Mouse (Mus musculus): ENCODE measurements around the gene Sel1l3. TPM values are rescaled to one million over a fixed set of nuclear protein-coding genes. Genes with fewer than 3 reads are reported as not detected.
A peak's percentile ranks its signal among the peaks of the same experiment; 100 is the strongest.

The Sel1l3 gene
- polyA plus RNA-seq, 1 experiment from 2014 or later = 3.8 TPM

GRCm38 (mm10) chr5:53134003-53134402, 79.7 kb downstream of the Sel1l3 start:
- no peaks in the 10 kb centered on the region for H3K9me3 ChIP-seq
- ATAC-seq = no peak

GRCm38 (mm10) chr5:53124701-53125100, 89.0 kb downstream of the Sel1l3 start:
- H3K27ac ChIP-seq = no peak overlapping the region
- H3K27me3 ChIP-seq = 0 out of 2 replicates have a peak, but pooled peaks cover 15% of the 10 kb centered on the region
- no peaks in the 10 kb centered on the region for H3K36me3 ChIP-seq
- no peak for ATAC-seq
- WGBS = 79% methylated on average over 4 of the region's 4 CpGs
- no peak overlapping the region for H3K4me2 ChIP-seq (replicated peaks)
- no peaks in the 10 kb centered on the region for H3K9me3 ChIP-seq
- H3K4me3 ChIP-seq (replicated peaks) = no peak overlapping the region
- peaks cover 9% of the 10 kb centered on the region; the same call in 1 of the 2 replicates for H3K4me1 ChIP-seq (replicated peaks)
- H3K9ac ChIP-seq (replicated peaks) = no peak overlapping the region

More at GRCm38 (mm10) chr5:53134003-53134402, 79.7 kb downstream of the Sel1l3 start:
- Histone ChIP-seq H3K27me3 (no peaks in the 10 kb centered on the region), H3K9ac (replicated peaks) (no peak overlapping the region), H3K36me3 (0 out of 2 replicates have a peak, but pooled peaks cover 3% of the 10 kb centered on the region), H3K4me3 (replicated peaks) (no peak overlapping the region), H3K4me1 (replicated peaks) (peaks cover 7% of the 10 kb centered on the region), H3K4me2 (replicated peaks) (no peak overlapping the region), H3K27ac (no peak overlapping the region)
- WGBS = 87% methylated on average over 2 of the region's 2 CpGs

- H3K4me3 ChIP-seq (replicated peaks) = no peak overlapping the region
- 0 out of 2 replicates have a peak, but pooled peaks cover 15% of the 10 kb centered on the region for H3K27me3 ChIP-seq
- peaks cover 9% of the 10 kb centered on the region; the same call in 1 of the 2 replicates for H3K4me1 ChIP-seq (replicated peaks)
- no peak overlapping the region for H3K27ac ChIP-seq
- H3K4me2 ChIP-seq (replicated peaks) = no peak overlapping the region
- H3K9me3 ChIP-seq = no peaks in the 10 kb centered on the region
- WGBS = 23% methylated on average over 10 of the region's 10 CpGs
- peak; percentile 85 for ATAC-seq
- no peak overlapping the region for H3K9ac ChIP-seq (replicated peaks)
- no peaks in the 10 kb centered on the region for H3K36me3 ChIP-seq
Measured at GRCm38 (mm10) chr5:53123525-53124286, 90.0 kb downstream of the Sel1l3 start.

- no peak overlapping the region for H3K4me2 ChIP-seq (replicated peaks)
- peaks cover 11% of the 10 kb centered on the region; the same call in 1 of the 2 replicates for H3K4me1 ChIP-seq (replicated peaks)
- H3K36me3 ChIP-seq = no peaks in the 10 kb centered on the region
- no peak overlapping the region for H3K4me3 ChIP-seq (replicated peaks)
- H3K27ac ChIP-seq = no peak overlapping the region
- H3K9me3 ChIP-seq = no peaks in the 10 kb centered on the region
- 54% methylated on average over 3 of the region's 3 CpGs for WGBS
- 0 out of 2 replicates have a peak, but pooled peaks cover 2% of the 10 kb centered on the region for H3K27me3 ChIP-seq
- no peak overlapping the region for H3K9ac ChIP-seq (replicated peaks)
- no peak for ATAC-seq
Measured at GRCm38 (mm10) chr5:53119689-53120088, 94.0 kb downstream of the Sel1l3 start.

GRCm38 (mm10) chr5:53118212-53118611, 95.5 kb downstream of the Sel1l3 start:
- H3K4me1 ChIP-seq (replicated peaks) = 0 out of 2 replicates have a peak, but pooled peaks cover 5% of the 10 kb centered on the region
- no peak for ATAC-seq

GRCm38 (mm10) chr5:53114616-53115267, 99.0 kb downstream of the Sel1l3 start:
- WGBS = 62% methylated on average over 12 of the region's 12 CpGs
- ATAC-seq = peak; percentile 71
- H3K4me1 ChIP-seq (replicated peaks) = 0 out of 2 replicates have a peak, but pooled peaks cover 3% of the 10 kb centered on the region
- H3K4me3 ChIP-seq (replicated peaks) = no peak overlapping the region
- H3K27me3 ChIP-seq = no peaks in the 10 kb centered on the region
- no peak overlapping the region for H3K9ac ChIP-seq (replicated peaks)
- no peak overlapping the region for H3K4me2 ChIP-seq (replicated peaks)
- no peak overlapping the region for H3K27ac ChIP-seq
- H3K36me3 ChIP-seq = no peaks in the 10 kb centered on the region
- H3K9me3 ChIP-seq = no peaks in the 10 kb centered on the region

More at GRCm38 (mm10) chr5:53118212-53118611, 95.5 kb downstream of the Sel1l3 start:
- Histone ChIP-seq H3K9me3 (no peaks in the 10 kb centered on the region), H3K4me3 (replicated peaks) (no peak overlapping the region), H3K36me3 (no peaks in the 10 kb centered on the region), H3K9ac (replicated peaks) (no peak overlapping the region), H3K4me2 (replicated peaks) (no peak overlapping the region), H3K27me3 (0 out of 2 replicates have a peak, but pooled peaks cover 2% of the 10 kb centered on the region), H3K27ac (no peak overlapping the region)
- 82% methylated on average over 8 of the region's 8 CpGs for WGBS

- Histone ChIP-seq H3K36me3 (no peaks in the 10 kb centered on the region), H3K9ac (replicated peaks) (no peak overlapping the region), H3K27me3 (no peaks in the 10 kb centered on the region), H3K4me1 (replicated peaks) (0 out of 2 replicates have a peak, but pooled peaks cover 3% of the 10 kb centered on the region), H3K4me3 (replicated peaks) (no peak overlapping the region), H3K9me3 (no peaks in the 10 kb centered on the region), H3K4me2 (replicated peaks) (no peak overlapping the region), H3K27ac (no peak overlapping the region)
- ATAC-seq = no peak
- WGBS = 98% methylated on average over 5 of the region's 5 CpGs
Measured at GRCm38 (mm10) chr5:53112942-53113341, 100.8 kb downstream of the Sel1l3 start.

GRCm38 (mm10) chr5:53111036-53111435, 102.7 kb downstream of the Sel1l3 start:
- Histone ChIP-seq H3K27me3 (no peaks in the 10 kb centered on the region), H3K36me3 (no peaks in the 10 kb centered on the region), H3K27ac (no peak overlapping the region), H3K4me2 (replicated peaks) (no peak overlapping the region), H3K4me1 (replicated peaks) (0 out of 2 replicates have a peak, but pooled peaks cover 3% of the 10 kb centered on the region), H3K9ac (replicated peaks) (no peak overlapping the region), H3K4me3 (replicated peaks) (no peak overlapping the region), H3K9me3 (no peaks in the 10 kb centered on the region)
- WGBS = 59% methylated on average over 5 of the region's 5 CpGs
- no peak for ATAC-seq

GRCm38 (mm10) chr5:53110225-53110624, 103.5 kb downstream of the Sel1l3 start:
- ATAC-seq = no peak
- Histone ChIP-seq H3K36me3 (no peaks in the 10 kb centered on the region), H3K27me3 (no peaks in the 10 kb centered on the region), H3K4me2 (replicated peaks) (no peak overlapping the region), H3K9ac (replicated peaks) (no peak overlapping the region), H3K4me1 (replicated peaks) (0 out of 2 replicates have a peak, but pooled peaks cover 3% of the 10 kb centered on the region), H3K4me3 (replicated peaks) (no peak overlapping the region), H3K9me3 (no peaks in the 10 kb centered on the region), H3K27ac (no peak overlapping the region)
- 60% methylated on average over 4 of the region's 4 CpGs for WGBS

- H3K36me3 ChIP-seq = no peaks in the 10 kb centered on the region
- WGBS = 81% methylated on average over 1 of the region's 1 CpGs
- H3K27ac ChIP-seq = no peak overlapping the region
- H3K4me2 ChIP-seq (replicated peaks) = no peak overlapping the region
- H3K4me1 ChIP-seq (replicated peaks) = no peaks in the 10 kb centered on the region
- no peaks in the 10 kb centered on the region for H3K9me3 ChIP-seq
- no peak for ATAC-seq
- no peak overlapping the region for H3K9ac ChIP-seq (replicated peaks)
- H3K4me3 ChIP-seq (replicated peaks) = no peak overlapping the region
- no peaks in the 10 kb centered on the region for H3K27me3 ChIP-seq
Measured at GRCm38 (mm10) chr5:53108668-53109067, 105.1 kb downstream of the Sel1l3 start.

- Histone ChIP-seq H3K27ac (no peak overlapping the region), H3K27me3 (no peaks in the 10 kb centered on the region), H3K9ac (replicated peaks) (no peak overlapping the region), H3K4me1 (replicated peaks) (no peaks in the 10 kb centered on the region), H3K4me2 (replicated peaks) (no peak overlapping the region), H3K36me3 (no peaks in the 10 kb centered on the region), H3K9me3 (no peaks in the 10 kb centered on the region), H3K4me3 (replicated peaks) (no peak overlapping the region)
- WGBS = 86% methylated on average over 9 of the region's 9 CpGs
- no peak for ATAC-seq
Measured at GRCm38 (mm10) chr5:53108026-53108425, 105.7 kb downstream of the Sel1l3 start.

- ATAC-seq = no peak
- H3K36me3 ChIP-seq = no peaks in the 10 kb centered on the region
- WGBS = 64% methylated on average over 4 of the region's 4 CpGs
Measured at GRCm38 (mm10) chr5:53106731-53107130, 107.0 kb downstream of the Sel1l3 start.

More at GRCm38 (mm10) chr5:53106731-53107130, 107.0 kb downstream of the Sel1l3 start:
- Histone ChIP-seq H3K4me2 (replicated peaks) (no peak overlapping the region), H3K4me3 (replicated peaks) (no peak overlapping the region), H3K27ac (no peak overlapping the region), H3K9me3 (no peaks in the 10 kb centered on the region), H3K4me1 (replicated peaks) (no peaks in the 10 kb centered on the region), H3K27me3 (no peaks in the 10 kb centered on the region), H3K9ac (replicated peaks) (no peak overlapping the region)
